Mouse (Mus musculus): ENCODE data around the gene Usp29.

The Usp29 gene

GRCm38 (mm10) chr7:6816706-6817376 is 86.5 kb downstream of the Usp29 start:
- no peak for DNase-seq (ENCODE audit: low spot score)

GRCm38 (mm10) chr7:6820296-6820695 is 89.9 kb downstream of the Usp29 start:
- no peak for DNase-seq (ENCODE audit: low spot score)

GRCm38 (mm10) chr7:6822633-6823032 is 92.3 kb downstream of the Usp29 start:
- no peak for DNase-seq (ENCODE audit: low spot score)

- no peak for DNase-seq (ENCODE audit: low spot score)
Observed at GRCm38 (mm10) chr7:6823673-6824072, 93.3 kb downstream of the Usp29 start.

- DNase-seq (ENCODE audit: low spot score): no peak
Observed at GRCm38 (mm10) chr7:6825966-6826647, 95.7 kb downstream of the Usp29 start.

GRCm38 (mm10) chr7:6829148-6829547 is 98.8 kb downstream of the Usp29 start:
- no peak for DNase-seq (ENCODE audit: low spot score)

- no peak for DNase-seq (ENCODE audit: low spot score)
Observed at GRCm38 (mm10) chr7:6834950-6835349, 104.6 kb downstream of the Usp29 start.

- DNase-seq (ENCODE audit: low spot score): no peak
Observed at GRCm38 (mm10) chr7:6835351-6835750, 105.0 kb downstream of the Usp29 start.

- DNase-seq (ENCODE audit: low spot score): no peak
Observed at GRCm38 (mm10) chr7:6837297-6837925, 107.0 kb downstream of the Usp29 start.

GRCm38 (mm10) chr7:6837926-6838554 is 107.7 kb downstream of the Usp29 start:
- DNase-seq (ENCODE audit: low spot score): no peak

- DNase-seq (ENCODE audit: low spot score): no peak
Observed at GRCm38 (mm10) chr7:6840860-6841259, 110.5 kb downstream of the Usp29 start.

GRCm38 (mm10) chr7:6849495-6849894 is 119.1 kb downstream of the Usp29 start:
- no peak for DNase-seq (ENCODE audit: low spot score)

- no peak for DNase-seq (ENCODE audit: low spot score)
Observed at GRCm38 (mm10) chr7:6850321-6850720, 119.9 kb downstream of the Usp29 start.

GRCm38 (mm10) chr7:6851256-6851655 is 120.9 kb downstream of the Usp29 start:
- DNase-seq (ENCODE audit: low spot score): no peak

GRCm38 (mm10) chr7:6851717-6852503 is 121.5 kb downstream of the Usp29 start:
- no peak for DNase-seq (ENCODE audit: low spot score)

- no peak for DNase-seq (ENCODE audit: low spot score)
Observed at GRCm38 (mm10) chr7:6855613-6856405, 125.4 kb downstream of the Usp29 start.

- DNase-seq (ENCODE audit: low spot score): no peak
Observed at GRCm38 (mm10) chr7:6858694-6859270, 128.4 kb downstream of the Usp29 start.

- no peak for DNase-seq (ENCODE audit: low spot score)
Observed at GRCm38 (mm10) chr7:6860689-6861088, 130.3 kb downstream of the Usp29 start.

GRCm38 (mm10) chr7:6866351-6866750 is 136.0 kb downstream of the Usp29 start:
- no peak for DNase-seq (ENCODE audit: low spot score)

GRCm38 (mm10) chr7:6868831-6869230 is 138.5 kb downstream of the Usp29 start:
- no peak for DNase-seq (ENCODE audit: low spot score)

- DNase-seq (ENCODE audit: low spot score): no peak
Observed at GRCm38 (mm10) chr7:6869556-6869955, 139.2 kb downstream of the Usp29 start.

Data from urinary bladder, postnatal 10 days (tissue).